Mouse (Mus musculus): ENCODE results near the gene Ankrd45.
A peak's percentile ranks its signal among the peaks of the same experiment; 100 is the strongest.
"Not testable (repeated sequence)": the region's sequence is repeated elsewhere in the genome, so short reads cannot be mapped to it uniquely, and the experiment has no call there.

Gene Ankrd45

DNA sequence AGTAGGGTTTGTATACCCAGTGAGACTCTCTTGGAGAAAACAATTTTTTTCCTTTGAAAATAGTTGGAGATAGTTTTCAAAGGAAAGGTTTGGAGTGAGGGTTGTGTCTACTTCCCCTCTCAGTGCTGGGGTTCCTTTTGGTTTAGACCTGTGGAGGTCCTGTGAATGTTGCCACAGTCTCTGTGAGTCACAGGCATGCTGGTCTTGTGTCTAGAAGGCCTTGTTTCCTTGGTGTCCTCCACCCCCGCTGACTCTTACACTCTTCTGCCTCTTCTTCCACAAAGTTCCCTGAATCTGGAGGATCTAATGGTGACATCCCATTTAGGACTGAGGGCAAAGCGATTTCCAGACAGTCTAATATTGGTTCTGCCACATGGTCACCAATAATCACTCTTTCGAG lies 42.9 kb downstream of the Ankrd45 start:
- DNase-seq (ENCODE audit: low spot score): no peak

DNA sequence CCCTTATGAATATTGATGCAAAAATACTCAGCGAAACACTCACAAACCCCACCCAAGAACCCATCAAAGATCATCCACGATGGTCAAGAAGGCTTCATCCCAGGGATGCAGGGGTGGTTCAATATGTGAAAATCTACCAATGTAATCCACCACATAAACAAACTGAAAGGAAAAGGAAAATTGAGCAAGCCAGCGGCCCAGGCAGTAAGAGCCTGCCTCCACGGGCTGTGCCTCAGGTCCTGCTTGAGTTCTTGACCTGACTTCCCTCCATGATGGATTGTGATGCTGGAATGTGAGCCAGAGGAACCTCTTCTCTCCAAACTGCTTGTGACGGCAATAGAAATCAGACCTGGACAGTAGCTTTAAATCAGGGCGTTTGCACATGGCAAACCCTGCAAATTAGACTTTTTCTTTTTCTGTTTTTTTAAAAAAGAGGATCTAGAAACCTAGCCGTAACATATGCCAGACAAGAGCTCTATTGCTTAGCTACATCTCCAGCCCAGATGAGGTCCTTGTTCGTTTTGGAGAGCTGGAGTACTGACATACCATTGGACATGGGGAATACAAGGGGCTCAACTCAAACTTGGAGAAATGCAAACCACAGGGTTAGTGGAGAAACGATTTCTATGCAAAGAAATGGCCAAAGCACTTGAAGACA lies 47.9 kb downstream of the Ankrd45 start:
- no peak for DNase-seq (ENCODE audit: low spot score)

DNA sequence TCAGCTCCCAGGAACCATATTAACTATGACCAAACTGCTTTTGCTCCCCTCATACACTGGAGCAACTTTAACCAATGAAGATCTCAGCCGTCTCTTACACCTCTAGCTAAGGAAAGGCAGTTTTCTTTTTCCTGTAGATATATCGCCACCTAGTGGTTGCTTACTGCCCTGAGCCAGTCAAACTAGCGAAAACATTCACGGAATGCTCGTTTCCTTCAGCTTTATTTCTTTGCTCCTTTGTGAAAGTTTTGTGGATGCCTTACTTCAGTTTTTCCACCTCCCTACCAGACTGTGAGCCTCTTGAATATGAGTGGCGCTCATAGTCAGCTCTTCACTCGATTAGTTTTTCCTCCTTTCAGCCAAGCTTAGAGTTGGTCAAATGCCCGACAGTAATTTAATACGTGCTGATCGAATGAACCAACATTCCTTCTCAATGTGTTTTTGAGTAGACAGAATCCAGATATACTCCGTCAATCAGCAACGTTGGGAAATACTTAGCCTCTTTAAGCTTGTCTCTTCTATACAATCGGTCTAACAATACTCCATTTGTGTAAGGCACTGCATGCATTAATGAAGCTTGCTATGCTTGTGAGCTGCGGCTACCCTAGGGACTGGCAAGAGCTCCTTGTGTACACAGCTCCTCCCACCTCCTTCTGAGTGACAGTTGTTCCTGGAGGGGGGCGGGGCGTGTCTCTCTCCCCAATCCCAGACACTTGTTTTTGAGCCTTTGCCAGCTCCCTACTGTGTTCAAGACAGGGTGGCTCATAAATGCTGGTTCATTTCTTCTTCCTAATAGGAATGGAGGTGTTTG lies 53.3 kb downstream of the Ankrd45 start:
- peak; percentile 79 for DNase-seq (ENCODE audit: low spot score)

DNA sequence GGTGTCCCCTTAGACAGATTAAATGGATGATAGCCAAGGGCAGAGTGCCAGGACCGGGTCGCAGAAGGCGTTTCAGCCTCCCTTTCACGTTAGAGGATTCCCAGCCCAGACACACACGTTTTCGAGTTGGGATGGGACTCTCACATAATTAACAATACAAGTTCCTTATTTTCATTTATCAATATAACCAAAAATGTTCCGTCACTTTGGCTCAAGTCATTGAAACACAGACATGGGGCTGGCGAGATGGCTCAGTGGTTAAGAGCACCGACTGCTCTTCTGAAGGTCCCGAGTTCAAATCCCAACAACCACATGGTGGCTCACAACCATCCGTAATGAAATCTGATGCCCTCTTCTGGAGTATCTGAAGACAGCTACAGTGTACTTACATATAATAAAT lies 53.9 kb downstream of the Ankrd45 start:
- DNase-seq (ENCODE audit: low spot score): not testable (repeated sequence)

DNA sequence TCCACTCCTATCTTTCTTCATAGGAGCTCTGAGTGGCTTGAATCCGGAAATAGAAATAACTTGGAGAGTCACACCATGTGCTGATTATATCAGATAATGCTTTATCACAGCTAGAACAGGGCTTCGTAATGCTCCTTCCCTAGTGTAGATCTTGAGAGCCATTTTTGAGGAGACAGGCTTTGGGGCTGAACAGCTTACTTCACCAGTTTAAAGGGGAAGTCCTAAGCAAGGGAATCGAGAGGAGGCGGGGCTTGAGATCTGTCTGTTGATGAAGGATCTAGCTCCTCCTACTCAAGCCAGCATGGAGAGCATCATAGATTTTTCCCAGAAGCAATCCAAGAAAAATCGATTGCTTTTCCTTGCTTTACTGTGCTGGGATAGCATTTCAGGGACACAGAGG lies 57.4 kb downstream of the Ankrd45 start:
- no peak for DNase-seq (ENCODE audit: low spot score)

DNA sequence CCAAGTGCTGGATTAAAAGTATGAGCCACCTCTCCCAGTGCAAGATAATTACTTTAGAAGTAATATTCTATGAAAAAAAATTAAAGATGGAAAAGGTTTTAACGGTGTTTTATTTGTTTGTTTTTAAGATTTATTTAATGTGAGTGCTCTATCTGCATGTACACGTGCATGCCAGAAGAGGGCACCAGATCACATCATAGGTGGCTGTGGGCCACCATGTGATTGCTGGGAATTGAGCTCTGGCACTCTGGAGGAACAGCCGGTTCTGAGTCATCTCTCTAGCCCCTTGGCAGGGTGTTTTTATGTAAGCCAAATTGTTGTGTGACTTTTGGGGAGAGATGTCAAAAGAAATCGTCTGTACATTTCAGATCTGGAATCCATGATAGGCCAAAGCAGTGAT lies 72.0 kb downstream of the Ankrd45 start:
- DNase-seq (ENCODE audit: low spot score): no peak

DNA sequence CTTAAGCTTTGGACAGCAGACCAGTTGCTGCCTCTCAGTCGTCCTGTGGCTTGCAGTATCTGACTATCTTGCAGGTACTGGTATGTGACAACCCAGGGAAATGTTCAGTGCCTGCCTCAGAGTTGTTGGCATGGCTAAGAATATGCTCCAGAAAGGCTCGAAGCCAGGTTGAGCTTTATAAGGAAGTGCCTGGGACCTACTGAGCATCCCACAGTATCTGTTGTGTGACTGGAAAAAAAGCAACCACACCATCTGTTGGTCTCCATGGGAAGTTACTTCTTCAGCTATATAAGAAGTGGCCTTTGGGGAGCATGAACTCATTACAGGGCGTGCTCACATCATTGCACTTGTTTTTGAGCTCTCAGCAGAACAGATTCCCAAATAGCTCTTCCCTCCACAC lies 77.3 kb downstream of the Ankrd45 start:
- no peak for DNase-seq (ENCODE audit: low spot score)
